Mouse (Mus musculus) E14TG2a.4 (cell line): Measurements from ENCODE around the gene Gm42372.

Source experiments
- CTCF ChIP-seq: conservative IDR thresholded peaks from 2 replicates; pipeline ENCODE4 v1.5.1; 2014; ENCODE audit warnings: low read length
- NANOG ChIP-seq: IDR thresholded peaks from 2 replicates; pipeline ENCODE4 v1.6.1; 2014; ENCODE audit warnings: borderline replicate concordance, low read length, mixed read lengths
- POU5F1 ChIP-seq: IDR thresholded peaks from 2 replicates; pipeline ENCODE4 v1.6.1; 2014; ENCODE audit warnings: low read length, borderline replicate concordance

DNA sequence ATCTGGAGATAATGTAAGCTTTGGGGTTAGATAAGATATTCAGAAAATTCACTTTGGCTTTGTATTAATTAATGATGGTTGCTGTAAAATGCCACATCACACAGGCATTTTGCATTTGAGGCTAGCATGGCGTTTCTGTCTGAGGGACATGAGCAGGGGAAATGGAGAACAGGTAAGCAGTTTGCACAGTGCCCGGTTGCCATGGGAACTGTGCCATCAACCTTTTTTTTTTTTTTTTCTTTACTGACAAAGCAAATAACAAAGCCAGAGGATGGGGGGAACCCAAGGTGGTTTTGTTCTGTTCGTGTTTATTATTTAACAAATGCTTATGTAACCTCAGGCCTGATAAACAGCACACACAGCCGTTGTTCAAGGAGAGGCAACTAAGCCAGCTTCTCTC is 40.0 kb upstream of the Gm42372 start:
- TF ChIP-seq CTCF (no peak), NANOG (no peak), POU5F1 (no peak)
